Mouse (Mus musculus) Patski (cell line): ENCODE data around the gene N4bp2l2. TPM values are rescaled to one million over a fixed set of nuclear protein-coding genes. Genes with fewer than 3 reads are reported as not detected.
"Not testable (repeated sequence)": the region's sequence is repeated elsewhere in the genome, so short reads cannot be mapped to it uniquely, and the experiment has no call there.

Experiments used
- ATAC-seq: fragments of 100-300 bp; one replicate; pipeline ENCODE4 v1.8.0; 2021
- CTCF ChIA-PET: fragments of 350-600 bp; sonication (Branson Sonifier 250); formaldehyde crosslinking; loops from one replicate; lab custom pipeline; 2022; ENCODE audit warnings: inconsistent platforms; lab: Charles Lee
- POLR2A ChIA-PET: fragments of 350-600 bp; sonication (Branson Sonifier 250); formaldehyde crosslinking; loops from one replicate; lab custom pipeline; 2022; ENCODE audit warnings: antibody characterized with exemption, inconsistent platforms; lab: Charles Lee
- DNase-seq: peaks from one replicate; pipeline ENCODE4 v3.0.0-alpha.2; 2011; ENCODE audit warnings: low read depth, low spot score
- H3K27me3 ChIP-seq: fragments of 371-371 bp; one replicate; pipeline ENCODE4 v1.5.1; 2021
- CTCF ChIP-seq: fragments of 100-300 bp; IDR thresholded peaks from one replicate; pipeline ENCODE4 v1.5.1; 2021
- in situ Hi-C: fragments of 300-500 bp; cut with MboI; formaldehyde crosslinking; loops from 3 replicates; pipeline ENCODE4 v1.11.1; 2018; ENCODE audit warnings: low pct_unique_long_range_greater_than_20kb, mixed read lengths
- polyA plus RNA-seq: library from polyadenylated mRNA; unstranded; gene quantifications from one replicate; pipeline ENCODE4 v1.2.3, GENCODE M21; 2021

Gene N4bp2l2
- 70.0 TPM for polyA plus RNA-seq

- not testable (repeated sequence) for H3K27me3 ChIP-seq, ATAC-seq, DNase-seq
- POLR2A ChIA-PET = interaction anchor here (1.1 to 1.6 kb wide), 2 partner anchors 9 to 144 kb away, joined by 3 to 4 read pairs; partner anchors contain the start of gene Brca2
- in situ Hi-C loops = loop anchor here (5.0 to 25.0 kb wide), 2 partner anchors 219 to 504 kb away; no protein-coding TSS in a partner anchor
- CTCF ChIA-PET = interaction anchor here (0.9 to 3.6 kb wide), 11 partner anchors 9 to 351 kb away, joined by 3 to 17 read pairs (median 4); no protein-coding TSS in a partner anchor
Measured at GRCm38 (mm10) chr5:150666133-150666739, at the start of gene N4bp2l2. TSS of gene N4bp2l2 (minus strand) at chr5:150666183.

GRCm38 (mm10) chr5:150713431-150713830 is 47.4 kb upstream of the N4bp2l2 start:
- in situ Hi-C loops = no loop called here
- H3K27me3 ChIP-seq = no peaks in the 10 kb centered on the region
- CTCF ChIA-PET = interaction anchor here (1.4 kb wide), 1 partner anchor 37 kb away, joined by 3 read pairs; no protein-coding TSS in a partner anchor
- ATAC-seq = no peak
- POLR2A ChIA-PET = no interaction called here
- TF ChIP-seq CTCF = no peak
- no peak for DNase-seq

- CTCF ChIA-PET = no interaction called here
- no peak for DNase-seq
- no peak for ATAC-seq
- H3K27me3 ChIP-seq = no peaks in the 10 kb centered on the region
- POLR2A ChIA-PET = no interaction called here
- no peak for TF ChIP-seq CTCF
- in situ Hi-C loops = no loop called here
Measured at GRCm38 (mm10) chr5:150711503-150711902, 45.5 kb upstream of the N4bp2l2 start.

GRCm38 (mm10) chr5:150707181-150707580 is 41.2 kb upstream of the N4bp2l2 start:
- CTCF ChIA-PET, in situ Hi-C loops: not testable (repeated sequence)

GRCm38 (mm10) chr5:150706651-150707050 is 40.7 kb upstream of the N4bp2l2 start:
- DNase-seq, POLR2A ChIA-PET, H3K27me3 ChIP-seq, in situ Hi-C loops, ATAC-seq: not testable (repeated sequence)
- CTCF ChIA-PET = interaction anchor here (1.4 kb wide), 1 partner anchor 11 kb away, joined by 5 read pairs; no protein-coding TSS in a partner anchor

More at GRCm38 (mm10) chr5:150707181-150707580, 41.2 kb upstream of the N4bp2l2 start:
- POLR2A ChIA-PET, ATAC-seq, H3K27me3 ChIP-seq, DNase-seq: not testable (repeated sequence)

GRCm38 (mm10) chr5:150702714-150703113 is 36.7 kb upstream of the N4bp2l2 start:
- ChIA-PET POLR2A (interaction anchor here (0.8 kb wide), 1 partner anchor 19 kb away, joined by 4 read pairs; no protein-coding TSS in a partner anchor), CTCF (interaction anchor here (0.9 to 2.4 kb wide), 6 partner anchors 10 to 26 kb away, joined by 3 to 7 read pairs (median 4); no protein-coding TSS in a partner anchor)
- in situ Hi-C loops = no loop called here
- DNase-seq (no peak), ATAC-seq (no peak)
- TF ChIP-seq CTCF = peak; percentile 69
- H3K27me3 ChIP-seq = no peaks in the 10 kb centered on the region

- ATAC-seq (no peak), DNase-seq (no peak)
- H3K27me3 ChIP-seq = no peaks in the 10 kb centered on the region
- ChIA-PET CTCF (interaction anchor here (1.1 to 1.7 kb wide), 5 partner anchors 8 to 20 kb away, joined by 3 to 5 read pairs (median 4); partner anchors contain the start of gene Pds5b), POLR2A (no interaction called here)
- TF ChIP-seq CTCF = no peak
- in situ Hi-C loops = no loop called here
Measured at GRCm38 (mm10) chr5:150693277-150693676, 27.3 kb upstream of the N4bp2l2 start.

GRCm38 (mm10) chr5:150690685-150691084 is 24.7 kb upstream of the N4bp2l2 start:
- ChIA-PET POLR2A (no interaction called here), CTCF (interaction anchor here (0.8 kb wide), 1 partner anchor 9 kb away, joined by 3 read pairs; no protein-coding TSS in a partner anchor)
- in situ Hi-C loops = no loop called here
- ATAC-seq = no peak
- DNase-seq = no peak
- H3K27me3 ChIP-seq = no peaks in the 10 kb centered on the region
- TF ChIP-seq CTCF = no peak

- CTCF ChIA-PET, H3K27me3 ChIP-seq, DNase-seq, ATAC-seq, POLR2A ChIA-PET: not testable (repeated sequence)
- in situ Hi-C loops = loop anchor here (5.0 to 10.0 kb wide), 2 partner anchors 34 to 682 kb away; no protein-coding TSS in a partner anchor
Measured at GRCm38 (mm10) chr5:150682862-150683261, 16.9 kb upstream of the N4bp2l2 start.

GRCm38 (mm10) chr5:150674866-150675265 is 8.9 kb upstream of the N4bp2l2 start:
- no peaks in the 10 kb centered on the region for H3K27me3 ChIP-seq
- ATAC-seq (no peak), DNase-seq (no peak)
- CTCF ChIA-PET = interaction anchor here (1.4 to 1.5 kb wide), 2 partner anchors 13 to 17 kb away, joined by 4 to 5 read pairs; no protein-coding TSS in a partner anchor
- in situ Hi-C loops = loop anchor here (25.0 kb wide), 1 partner anchor 513 kb away; no protein-coding TSS in a partner anchor
- POLR2A ChIA-PET = interaction anchor here (0.7 kb wide), 1 partner anchor 58 kb away, joined by 4 read pairs; no protein-coding TSS in a partner anchor
- no peak for TF ChIP-seq CTCF
